Mouse (Mus musculus) urinary bladder, adult 2 months (tissue): ENCODE measurements at regions not wholly inside any gene's neighbourhood (a gene's known extent, or its start where the extent isn't known, plus 50 kb on each side); places are given as distances from the start of the nearest gene placed in this dataset.

Source experiments
- DNase-seq: peaks from one replicate; pipeline ENCODE4 v3.0.0; 2022; ENCODE audit warnings: low spot score

DNA sequence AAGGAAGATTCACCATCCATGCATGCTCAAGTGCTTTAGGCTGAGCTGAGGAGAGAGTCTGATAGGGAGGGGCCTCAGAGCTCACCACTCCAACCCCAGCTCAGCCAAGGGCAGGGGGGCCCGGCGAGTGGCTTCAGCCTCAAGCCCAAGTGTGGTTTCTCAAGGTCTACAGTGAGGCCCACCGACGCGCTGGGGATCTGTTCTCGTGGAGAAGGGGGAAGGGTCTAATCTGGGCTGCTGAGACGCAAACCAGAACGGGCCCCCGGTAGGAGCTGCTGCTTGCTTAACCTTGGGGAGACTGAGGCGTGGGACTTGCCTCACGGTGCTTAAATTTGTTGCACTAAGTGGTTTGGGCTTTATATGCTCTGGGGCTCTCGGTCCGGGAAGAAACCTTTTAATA is 70.9 kb downstream of the Asb1 start:
- no peak for DNase-seq

DNA sequence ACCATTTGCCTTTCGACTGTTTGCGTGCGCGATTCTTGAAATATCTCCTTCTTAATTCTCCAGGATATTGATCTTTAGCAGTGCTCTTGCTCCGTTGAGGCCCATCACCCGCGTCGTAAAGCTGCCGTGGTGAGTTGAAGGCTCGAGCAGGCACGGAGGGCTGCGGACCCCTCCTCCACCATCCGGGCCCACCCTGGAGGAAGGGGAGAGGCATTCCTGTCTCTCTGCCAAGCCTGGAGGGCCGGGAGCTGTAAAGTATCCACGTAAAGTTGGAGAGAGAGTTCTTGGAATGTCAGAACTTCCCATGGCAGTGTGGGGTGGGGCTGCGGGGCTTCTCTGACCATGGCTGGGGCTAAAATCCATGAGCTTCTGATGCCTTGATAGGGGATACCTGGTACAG is 71.3 kb downstream of the Asb1 start:
- DNase-seq = no peak

DNA sequence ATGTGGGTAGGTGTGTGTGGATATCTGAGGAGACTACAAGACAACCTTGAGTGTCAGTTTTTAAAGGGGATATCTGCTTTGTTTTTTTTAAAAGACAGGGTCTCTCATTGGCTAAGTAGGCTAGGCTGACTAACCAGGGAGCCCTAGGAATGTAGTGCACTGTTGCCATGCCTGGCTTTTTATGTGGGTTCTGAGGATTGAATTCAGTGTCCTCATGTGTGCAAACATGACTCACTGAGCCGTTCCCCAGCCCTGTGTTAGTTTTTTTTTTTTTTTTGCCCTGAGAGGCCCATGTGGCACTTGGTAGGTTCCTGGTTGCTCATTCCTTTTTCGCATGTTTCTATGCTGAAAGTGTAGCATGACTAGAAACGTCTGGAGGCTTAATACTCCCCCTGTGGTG is 72.6 kb downstream of the Asb1 start:
- no peak for DNase-seq

DNA sequence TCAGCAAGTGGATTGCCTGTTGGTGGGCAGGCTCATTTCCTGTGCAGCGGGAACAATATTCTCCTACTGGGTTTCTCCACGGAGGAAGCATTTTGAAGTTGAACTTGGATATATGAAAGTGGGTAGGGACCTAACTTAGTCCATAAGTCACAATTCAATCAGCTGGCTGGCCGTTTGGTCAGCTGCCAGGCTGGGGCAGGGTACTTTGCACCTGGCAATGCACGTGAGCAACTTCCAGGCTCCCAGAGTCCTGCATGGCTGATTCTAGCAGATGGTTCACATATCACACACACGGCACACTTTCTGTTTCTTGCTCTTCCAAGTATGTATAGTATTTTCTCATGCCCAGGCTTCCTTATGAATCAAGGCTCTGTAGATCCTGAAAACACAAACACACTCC is 75.1 kb downstream of the Asb1 start:
- DNase-seq = no peak

DNA sequence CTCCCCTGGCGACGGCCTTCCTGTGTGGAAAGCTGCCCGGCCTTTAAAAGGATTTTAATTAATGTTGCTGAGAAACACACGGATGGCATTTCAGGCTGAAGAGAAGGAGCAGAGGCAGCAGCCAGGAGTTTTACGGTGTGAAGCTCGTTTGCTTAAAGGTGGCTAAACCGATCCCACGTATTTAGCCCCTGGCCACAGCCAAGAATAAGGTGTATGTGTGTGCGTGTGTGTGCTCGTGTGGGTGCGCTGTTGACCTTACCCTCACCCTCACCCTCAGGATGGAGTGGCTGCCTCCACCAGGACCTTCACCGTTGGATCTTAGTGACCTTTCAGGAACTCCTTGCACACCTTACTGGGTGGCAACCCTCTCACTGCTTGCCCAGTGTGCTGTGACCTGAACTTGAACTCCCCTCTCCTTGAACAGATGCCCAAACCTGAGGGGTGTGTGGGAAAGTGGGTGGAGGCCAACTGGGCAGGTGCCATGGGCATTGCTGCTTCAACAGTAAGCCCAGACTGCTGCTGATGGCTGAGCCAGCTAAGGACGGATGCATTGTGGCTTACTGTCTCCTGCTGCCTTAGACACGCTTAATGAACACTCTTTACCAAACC is 78.3 kb downstream of the Asb1 start:
- DNase-seq = no peak

DNA sequence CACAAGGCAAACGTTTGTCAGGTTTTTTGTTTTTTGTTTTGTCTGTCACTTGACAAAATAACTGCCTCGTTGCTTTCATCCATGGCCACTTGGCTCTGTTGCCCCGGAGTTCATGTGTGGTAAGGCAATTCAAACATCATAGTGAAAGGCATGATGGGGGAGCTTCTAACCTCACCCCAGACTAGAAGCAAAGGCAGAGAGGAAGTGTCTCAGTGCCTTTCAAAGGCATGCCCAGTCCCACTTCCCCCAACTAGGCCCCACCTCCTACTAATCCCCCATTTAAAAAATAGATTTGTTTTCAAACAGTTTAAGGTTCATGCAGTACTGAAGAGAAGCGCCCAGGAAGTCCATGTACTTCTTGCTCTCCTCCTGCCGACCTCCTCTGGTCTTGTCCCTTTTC is 80.8 kb downstream of the Asb1 start:
- DNase-seq = no peak

DNA sequence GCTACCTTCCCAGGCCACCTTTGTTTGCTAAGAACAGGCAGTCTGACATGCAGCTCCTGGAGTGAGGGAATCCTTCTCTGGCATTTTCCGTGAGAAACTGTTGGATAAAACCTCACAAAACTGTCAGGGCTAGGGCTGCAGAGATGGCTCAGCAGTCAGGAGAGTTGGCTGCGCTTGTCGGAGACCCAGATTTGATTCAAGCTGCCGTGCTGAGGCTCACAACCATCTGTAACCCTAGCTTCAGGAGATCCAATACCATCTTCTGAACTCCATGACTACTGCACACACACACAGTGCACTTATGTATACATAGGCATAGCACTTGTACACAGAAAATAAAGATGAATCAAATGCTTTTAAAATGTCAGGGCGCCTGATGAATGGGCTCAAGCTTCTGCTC is 82.5 kb downstream of the Asb1 start:
- no peak for DNase-seq

DNA sequence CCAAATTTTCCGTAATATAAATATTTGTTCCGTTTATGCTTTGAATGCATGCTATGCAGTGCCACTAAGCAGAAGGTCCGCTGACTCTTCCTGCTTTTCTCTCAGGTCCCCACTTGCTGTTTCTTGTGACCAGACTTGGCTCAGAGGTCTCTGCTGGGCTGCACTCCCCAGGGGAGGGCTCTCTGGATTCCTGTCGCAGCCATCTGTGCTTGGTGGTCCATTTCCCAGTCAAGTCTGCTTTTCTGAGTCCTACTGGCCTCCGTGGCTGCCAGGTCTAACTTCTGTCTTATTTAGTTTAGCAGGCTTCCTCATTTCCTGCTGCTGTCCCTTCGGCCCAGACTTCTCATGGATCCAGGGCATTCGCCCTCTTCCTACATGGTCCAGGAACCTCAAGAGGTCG is 83.7 kb downstream of the Asb1 start:
- DNase-seq = no peak

DNA sequence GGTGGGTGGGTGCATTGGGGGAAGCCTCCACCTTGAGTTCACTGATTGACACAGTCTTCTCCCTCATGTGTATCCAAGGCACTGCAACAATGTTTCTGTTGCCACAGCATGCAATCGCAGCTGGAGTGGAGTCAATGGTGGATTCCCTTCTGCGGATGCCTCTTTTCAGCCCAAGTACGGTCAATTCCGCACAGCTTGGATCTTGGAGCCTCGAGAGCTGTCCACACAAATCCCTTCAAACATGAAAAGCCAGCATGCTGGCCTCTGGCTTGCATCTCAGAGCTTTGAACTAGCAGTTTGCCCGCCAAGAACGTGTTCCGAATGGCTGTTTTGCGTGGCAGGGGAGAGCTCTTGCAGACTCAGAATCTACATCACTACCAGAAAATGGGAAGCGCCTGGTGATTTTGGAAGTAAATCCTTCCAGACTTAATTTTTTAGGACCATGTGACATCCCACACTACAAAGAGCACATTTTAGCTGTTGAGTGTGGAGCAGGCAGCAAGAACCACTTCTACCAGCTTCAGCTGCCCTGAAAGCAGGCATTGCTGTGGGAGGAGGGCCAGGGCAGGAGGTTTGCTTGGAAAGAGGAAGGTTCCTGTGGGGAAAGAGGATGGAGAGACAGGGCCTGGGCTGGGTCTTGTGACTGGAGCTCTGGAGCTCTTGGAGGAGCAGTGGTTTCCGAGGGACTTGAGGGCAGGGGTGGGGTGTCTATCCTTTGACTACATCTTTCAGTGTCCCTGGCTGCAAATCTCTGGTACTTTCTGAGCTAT is 84.4 kb downstream of the Asb1 start:
- no peak for DNase-seq

DNA sequence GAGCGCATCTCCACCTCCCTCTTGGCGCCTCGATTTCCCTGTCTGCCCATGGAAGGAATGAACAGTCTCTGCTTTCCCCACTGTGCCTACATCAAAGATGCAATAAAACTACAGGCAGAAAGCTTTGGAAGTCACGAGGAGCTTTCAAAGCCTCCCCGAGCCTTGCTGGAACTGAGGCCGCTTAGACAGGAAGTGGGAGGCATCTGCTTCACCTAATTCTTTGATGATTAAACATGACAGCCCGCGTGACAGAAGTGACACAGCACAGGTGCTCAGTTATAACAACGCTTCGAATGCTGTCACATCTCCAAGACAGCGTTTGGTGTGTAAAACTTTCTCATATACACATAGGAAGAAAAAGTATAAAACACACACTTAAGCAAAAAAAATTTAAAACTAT is 85.7 kb downstream of the Asb1 start:
- no peak for DNase-seq

DNA sequence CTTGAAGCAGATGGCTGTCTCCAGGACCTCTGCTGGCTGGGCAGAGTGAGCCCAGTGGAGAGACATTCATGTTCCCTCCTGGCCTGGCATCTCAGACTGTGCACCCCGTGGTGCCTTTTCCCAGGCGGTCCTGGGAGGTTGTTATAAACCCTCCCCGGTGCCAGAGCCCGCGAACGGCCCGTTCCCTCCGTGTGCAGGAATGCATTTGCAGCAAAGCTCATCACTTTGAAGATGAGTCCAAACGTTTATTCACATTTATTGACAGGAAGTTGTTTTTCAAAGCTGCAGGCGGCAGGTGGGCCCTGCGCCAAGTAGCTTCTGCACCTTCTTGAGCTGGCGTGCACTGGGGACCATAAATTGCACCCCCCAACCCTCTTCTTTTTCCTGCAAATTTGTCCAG is 89.9 kb downstream of the Asb1 start:
- no peak for DNase-seq

DNA sequence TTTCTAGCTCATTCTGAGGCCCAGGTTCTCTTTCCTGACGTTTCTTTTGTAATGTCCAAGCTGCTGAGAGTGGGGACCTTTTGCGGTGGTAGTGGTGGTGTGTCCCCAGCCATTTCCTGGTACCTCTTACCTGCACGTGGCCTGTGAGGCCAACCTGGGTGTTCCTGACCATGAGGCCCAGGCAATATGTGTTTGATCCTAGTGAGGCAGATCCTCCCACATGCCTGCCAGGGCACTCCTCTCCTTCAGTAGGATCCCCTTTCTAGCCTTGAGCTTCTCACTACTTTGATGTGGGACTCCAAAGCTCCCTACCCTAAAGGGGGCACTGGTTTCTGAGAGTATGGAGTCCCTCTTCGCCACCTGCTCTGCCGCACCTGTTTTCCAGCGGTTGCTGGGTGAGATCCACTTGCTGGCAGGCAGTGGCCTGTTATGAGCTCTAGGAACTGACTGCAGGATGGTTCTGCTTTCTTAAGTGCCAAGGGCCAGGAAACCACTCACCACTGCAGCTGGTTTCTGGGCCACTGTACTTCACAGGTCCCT is 90.6 kb downstream of the Asb1 start:
- DNase-seq = no peak

DNA sequence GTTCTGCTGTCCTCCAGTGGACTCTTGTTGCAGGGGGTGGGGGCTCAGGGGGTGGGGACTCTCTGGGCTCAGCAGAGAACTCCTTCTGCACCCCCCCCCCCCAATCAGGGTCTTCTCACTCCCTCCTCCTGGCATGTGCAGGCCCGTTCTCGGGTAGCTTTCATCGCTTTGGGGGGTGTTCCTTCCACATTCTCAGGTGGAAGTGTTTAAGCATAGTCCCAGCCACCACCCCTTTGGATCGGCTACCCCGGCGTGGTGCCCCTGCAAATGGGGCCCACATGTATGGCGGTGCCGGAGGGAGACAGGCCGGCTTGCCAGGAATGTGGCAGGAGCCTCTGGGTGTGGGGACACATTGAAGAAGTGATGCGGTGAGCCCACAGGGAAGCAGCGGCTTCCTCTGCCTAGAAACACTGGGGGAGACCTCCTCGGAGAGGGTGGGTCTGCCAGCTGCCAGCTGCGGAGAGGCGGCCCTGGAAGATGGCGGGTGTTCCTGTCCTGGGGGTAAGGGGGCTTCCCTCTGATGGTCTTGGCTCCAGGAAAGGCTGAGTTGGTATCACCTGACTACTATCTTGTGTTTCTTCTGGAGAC is 92.7 kb downstream of the Asb1 start:
- DNase-seq = no peak

DNA sequence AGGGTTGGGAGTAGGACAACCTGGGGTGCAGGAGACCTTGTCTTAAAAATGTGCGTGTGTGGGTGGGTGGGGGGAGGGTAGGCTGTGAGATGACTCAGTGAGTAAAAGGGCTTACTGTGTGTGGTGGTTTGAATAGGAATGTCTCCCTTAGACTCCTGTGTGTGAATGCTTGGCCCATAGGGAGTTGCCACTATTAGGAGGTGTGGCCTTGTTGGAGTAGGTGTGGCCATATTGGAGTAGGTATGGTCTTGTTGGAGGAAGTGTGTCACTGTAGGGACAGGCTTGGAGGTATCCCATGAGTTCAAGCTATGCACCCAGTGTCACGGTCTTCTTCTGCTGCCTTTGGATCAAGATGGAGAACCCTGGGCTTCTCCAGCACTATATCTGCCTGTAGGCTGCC is 96.2 kb downstream of the Asb1 start:
- no peak for DNase-seq

DNA sequence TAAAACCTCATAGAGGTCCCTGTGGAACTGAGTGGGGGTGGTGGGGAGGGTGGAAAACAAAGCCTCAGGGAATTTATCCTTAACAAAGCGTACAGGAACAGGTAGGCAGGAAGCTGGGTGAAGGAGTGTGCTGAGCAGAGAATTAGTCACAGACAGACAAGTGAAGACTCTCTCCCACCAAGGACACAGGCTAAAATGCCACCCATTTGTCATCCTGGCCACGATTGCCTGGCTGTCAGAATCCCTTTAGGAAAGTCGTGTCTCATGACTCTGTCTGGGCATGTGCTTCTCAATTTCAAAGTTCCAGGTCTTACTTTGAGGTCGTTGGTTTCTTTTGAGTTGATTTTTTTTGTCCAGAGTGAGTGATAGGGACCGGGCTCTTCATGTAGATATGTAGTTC is 100.2 kb downstream of the Asb1 start:
- no peak for DNase-seq

DNA sequence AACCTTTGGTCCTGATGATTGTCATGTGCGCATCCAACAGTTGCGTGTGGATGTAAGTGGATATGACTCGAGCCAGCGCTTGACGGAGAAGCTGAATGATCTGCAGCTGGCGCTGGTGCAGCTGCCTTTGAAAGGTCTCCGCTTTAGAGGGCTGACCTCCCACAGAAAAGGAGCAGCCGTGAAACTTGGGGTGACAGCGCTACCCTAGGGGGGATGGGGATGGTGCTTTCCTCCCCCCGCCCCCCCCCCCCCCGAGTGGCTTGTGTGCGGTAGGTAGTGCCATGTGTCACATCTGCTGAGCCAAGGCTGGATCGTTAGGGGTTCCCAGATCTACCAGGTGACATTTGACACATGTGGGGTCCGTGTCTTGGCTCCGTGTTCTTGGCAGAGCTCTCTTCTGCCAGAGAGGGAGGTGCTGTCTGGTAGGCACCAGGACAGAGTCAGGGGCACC is 118.7 kb downstream of the Asb1 start:
- DNase-seq = no peak

DNA sequence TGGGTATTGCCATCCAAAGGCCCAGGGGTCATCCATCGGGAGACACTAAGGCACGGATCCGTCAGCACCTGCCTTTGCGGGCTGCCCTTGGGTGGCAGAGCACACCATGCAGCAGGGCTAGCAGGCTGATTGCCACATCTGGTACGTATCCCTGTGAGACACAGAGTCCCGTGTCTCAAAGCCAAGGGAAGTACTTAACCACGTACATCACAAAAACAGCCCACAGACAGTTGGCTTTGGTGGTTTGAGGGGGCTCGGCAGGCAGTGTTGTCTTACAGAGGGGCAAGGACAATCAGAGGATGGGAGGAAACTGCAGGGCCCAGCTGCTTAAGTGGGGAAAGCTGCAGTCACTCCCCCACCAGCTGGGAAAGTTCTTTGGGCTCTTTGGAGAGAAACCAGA is 119.1 kb downstream of the Asb1 start:
- DNase-seq = no peak

DNA sequence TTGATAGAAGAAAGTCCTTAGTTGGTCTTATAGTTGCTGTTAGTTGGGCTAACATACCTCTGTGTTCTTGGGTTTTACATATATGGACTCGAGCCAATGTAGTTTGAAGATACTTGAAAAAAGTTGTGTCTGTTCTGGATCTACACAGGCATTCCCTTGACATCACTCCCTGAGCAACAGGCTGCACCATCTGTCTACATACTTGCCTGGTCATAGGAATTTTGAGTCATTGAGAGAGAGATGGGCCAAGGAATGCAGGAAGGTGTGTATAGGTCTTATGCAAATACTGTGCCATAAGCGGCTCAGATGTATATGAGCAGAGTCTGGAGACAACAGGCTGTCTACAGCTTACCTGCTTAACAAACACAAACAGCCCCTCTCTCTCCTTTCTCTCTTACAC is 122.9 kb downstream of the Asb1 start:
- DNase-seq = no peak

DNA sequence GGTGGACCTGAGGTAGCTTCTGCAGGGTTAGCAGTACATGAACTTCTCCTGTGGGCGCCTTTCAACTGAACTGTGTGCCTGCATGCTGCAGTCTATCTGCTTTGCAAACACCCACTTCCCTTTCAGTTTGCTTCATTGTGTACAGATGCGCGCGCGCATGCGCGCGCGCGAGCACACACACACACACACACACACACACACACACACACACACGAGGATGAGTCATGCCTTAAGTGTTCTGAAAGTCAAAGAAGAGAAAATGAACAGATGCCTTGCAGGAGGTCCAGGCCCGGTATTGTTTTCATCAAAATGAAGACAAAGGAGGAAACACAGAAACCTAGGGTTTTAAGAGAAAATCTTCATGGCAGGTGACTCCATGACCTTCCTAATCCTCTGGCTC is 124.3 kb downstream of the Asb1 start:
- no peak for DNase-seq

DNA sequence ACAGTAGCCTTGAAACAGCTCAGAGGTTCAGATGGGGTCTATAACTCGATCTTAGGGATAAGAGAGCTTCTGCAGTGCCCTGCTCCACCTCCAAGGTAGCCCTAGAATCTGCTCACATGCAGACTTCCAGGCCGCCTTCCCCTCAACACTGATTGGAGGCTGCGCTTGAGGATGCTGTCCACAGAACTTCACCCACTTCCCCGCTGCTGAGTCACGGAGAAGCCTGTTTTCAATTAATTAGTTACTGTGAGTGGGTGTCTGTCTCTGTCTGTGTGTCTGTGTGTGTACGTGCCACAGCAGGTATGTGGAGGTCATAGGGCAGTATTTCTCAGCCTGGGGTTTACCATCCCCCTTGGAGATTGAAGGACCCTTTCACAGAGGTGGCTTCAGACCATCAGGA is 128.2 kb downstream of the Asb1 start:
- no peak for DNase-seq

DNA sequence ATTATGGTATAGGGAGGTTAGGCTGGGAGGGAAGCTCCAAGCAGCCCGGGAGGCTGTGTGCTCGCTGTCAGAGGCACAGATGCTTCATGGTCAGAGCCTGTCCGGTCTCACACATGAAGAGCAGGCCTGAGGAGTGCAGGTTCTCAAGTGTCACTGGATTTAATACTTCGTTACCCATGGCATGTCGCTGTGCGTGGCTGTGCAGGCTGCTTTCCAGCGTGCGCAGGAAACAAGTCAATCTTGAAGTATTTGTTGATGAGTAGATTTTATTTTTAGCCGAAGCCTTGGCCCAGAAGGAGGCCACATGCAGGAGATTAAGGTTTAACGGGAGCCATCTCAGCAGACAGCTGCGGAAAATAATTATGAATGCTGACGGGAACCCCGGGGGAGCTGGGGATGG is 130.3 kb upstream of the Twist2 start:
- no peak for DNase-seq

DNA sequence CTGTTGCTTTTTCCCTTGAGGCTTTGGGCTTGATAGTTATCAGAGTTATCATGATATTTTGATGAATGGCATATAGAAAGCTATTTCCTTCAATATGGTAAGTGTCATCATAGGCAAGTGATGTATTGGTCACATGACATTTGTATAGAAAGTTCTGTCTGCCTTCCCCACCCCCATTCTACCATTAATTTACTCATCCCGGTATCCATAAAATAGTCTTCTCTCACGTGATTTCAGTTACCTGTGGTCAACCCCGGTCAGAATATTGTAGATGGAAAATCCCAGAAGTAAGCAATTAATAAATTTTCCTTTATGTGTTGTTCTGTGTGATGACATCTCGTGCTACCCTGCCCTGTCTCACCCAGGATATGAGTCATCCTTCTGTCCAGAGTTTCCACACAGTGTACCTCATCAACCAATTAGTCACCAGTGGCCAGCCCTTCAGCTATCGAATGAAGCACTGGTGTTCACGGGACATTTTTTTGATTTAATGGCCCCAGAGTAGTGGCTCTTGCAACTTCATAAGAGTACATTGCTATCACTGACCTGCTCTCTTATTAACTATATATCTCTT is 127.1 kb upstream of the Twist2 start:
- DNase-seq = no peak

DNA sequence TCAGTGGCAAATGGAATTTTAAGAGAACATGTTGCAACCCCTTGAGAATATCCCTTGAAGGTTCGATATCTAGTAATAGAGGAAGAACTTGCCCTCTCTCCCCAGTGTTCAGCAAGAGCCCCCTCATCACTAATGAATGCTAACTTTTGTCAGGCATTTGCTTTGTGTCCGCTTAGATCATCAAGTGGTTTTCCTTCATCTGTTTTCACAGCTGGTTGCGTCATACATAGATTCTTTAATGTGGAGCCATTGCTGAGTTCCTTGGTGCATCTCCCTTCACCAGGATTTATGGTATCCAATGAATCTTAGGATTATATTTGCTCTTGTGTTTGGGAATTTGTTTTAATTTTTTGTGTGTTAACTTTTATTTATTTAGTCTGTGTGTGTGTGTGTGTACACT is 124.2 kb upstream of the Twist2 start:
- DNase-seq = no peak
